Mouse (Mus musculus): ENCODE measurements at regions not wholly inside any gene's neighbourhood (a gene's known extent, or its start where the extent isn't known, plus 50 kb on each side); places are given as distances from the start of the nearest gene placed in this dataset.

DNA sequence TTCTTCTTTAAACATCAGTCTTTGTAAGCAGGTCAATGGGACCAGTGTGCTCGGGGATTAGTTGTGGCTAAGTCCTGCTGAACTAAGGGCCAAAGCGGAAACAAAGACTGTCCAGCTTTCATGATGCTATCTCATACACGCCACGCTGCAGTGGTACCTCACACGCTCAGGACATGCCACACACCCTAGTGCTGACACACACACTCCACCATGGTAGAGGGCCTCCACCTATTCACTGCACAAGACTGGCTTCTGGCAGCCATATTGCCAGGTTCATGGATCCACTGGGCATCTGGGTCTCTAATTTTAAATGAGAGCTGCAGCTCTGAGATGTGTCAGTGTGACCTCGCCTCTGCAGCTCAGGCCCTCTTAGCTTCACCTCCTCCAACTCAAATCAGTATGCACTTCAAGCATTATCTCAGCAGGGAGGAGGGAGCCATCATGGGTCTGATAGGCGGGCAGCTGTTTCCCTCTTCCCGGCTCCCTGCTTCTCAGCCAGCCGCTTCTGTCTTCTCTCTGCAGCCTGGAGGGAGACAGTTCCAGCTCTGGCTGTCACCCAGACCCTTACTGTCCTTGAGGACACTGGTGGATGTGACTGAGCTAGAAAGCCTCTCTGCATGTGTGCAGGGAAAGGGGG is 102.6 kb upstream of the Afdn start:
- TF ChIP-seq GATA1 (IDR thresholded peaks at IDR 0.05; ENCODE audit: borderline replicate concordance, low read length) (no peak), FLI1 (IDR thresholded peaks at IDR 0.05; ENCODE audit: low read length) (no peak)

All from megakaryocyte, embryonic 14.5 days (primary cell).